Mouse (Mus musculus): ENCODE data around the gene Pex13. TPM values are rescaled to one million over a fixed set of nuclear protein-coding genes. Genes with fewer than 3 reads are reported as not detected.
"Not testable (repeated sequence)": the region's sequence is repeated elsewhere in the genome, so short reads cannot be mapped to it uniquely, and the experiment has no call there.

Gene Pex13
- polyA plus RNA-seq, 1 experiment from 2014 or later, result 48.2 TPM

DNA sequence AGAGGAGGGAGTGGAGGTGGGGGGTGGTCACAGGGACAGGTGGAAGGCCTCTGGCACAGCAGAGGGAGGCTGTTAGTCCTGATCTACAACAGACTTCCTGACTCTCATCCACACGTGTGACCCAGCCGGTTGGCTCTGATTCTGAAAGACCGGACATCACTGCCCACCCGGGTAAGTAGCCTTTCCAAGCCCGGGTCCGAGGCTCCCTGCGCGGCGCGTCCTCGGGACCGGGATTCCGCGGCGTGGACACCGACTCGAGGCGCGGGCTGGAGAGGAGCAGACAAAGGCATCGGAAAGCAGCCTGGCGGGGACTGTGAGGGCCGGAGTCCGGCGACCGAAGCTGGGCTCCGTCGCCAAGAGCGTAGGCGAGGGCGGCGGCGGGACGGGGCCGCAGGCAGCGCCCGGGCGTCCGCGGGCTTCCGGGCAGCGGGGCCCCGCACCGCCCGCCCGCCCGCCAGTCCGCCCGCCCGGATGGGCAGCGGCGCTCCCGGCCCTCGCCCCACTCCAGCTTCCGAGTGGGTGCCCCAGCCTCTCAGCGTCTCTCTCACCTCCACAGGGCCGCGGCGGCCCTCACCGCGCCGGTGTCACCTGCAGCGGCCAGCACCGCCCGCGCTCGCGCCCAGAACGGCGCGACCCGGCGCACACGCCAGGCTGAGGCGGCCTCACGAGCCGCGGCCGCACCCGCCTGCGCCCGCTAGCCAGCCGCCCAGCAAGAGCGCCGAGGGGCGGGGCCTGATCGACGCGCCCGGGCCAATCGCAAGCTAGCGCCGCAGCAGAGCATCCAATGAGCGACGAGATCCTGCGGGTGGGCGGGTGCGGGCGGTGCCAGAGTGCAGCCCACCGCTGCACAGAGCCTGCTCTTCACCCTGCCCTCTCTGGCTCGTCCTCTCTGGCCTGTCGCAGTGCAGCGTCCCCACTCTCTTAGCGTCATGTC lies 32.5 kb downstream of the Pex13 start, which contains the start of gene 0610010F05Rik:
Gene 0610010F05Rik (minus strand): TSS at position 695 of the 934 bp plus-strand sequence.
- WGBS, result under 1% methylated on average over 94 of the region's 103 CpGs
- H3K27me3 ChIP-seq, result no peaks in the 10 kb centered on the region
- H3K9ac ChIP-seq, result peak within 1 kb of the TSS; percentile 94
- H3K4me2 ChIP-seq (replicated peaks), result peak within 1 kb of the TSS; percentile 55
- peak; percentile 100 for ATAC-seq (ENCODE audit: low FRiP score)
- peak within 1 kb of the TSS; percentile 95 for H3K27ac ChIP-seq
- H3K36me3 ChIP-seq, result peaks cover 2% of the 10 kb centered on the region; the same call in 1 of the 2 replicates
- no peaks in the 10 kb centered on the region for H3K9me3 ChIP-seq (replicated peaks)
- peak within 1 kb of the TSS; percentile 87 for H3K4me3 ChIP-seq
- peaks cover 6% of the 10 kb centered on the region for H3K4me1 ChIP-seq

DNA sequence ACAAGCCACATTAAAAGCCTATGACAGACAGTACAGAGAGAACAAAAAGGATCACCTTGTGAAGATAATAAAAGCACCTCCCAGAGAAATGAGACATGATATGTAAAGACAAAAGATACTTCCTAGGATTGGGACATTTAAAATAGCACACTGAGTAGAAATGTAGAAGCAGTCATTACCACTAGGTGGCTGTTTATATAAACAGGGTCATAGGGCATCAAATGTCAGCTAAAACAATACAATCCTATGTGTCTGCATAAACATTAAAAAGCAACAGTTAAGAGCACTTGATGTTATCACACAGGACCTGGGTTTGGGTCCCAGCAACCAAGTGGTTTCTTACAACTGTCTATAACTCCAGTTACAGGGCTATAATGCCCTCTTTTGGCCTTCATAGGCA lies 35.1 kb downstream of the Pex13 start:
- no peak overlapping the region for H3K4me2 ChIP-seq (replicated peaks)
- H3K9me3 ChIP-seq (replicated peaks), result no peaks in the 10 kb centered on the region
- peaks cover 6% of the 10 kb centered on the region for H3K4me1 ChIP-seq
- no peak for ATAC-seq (ENCODE audit: low FRiP score)
- H3K36me3 ChIP-seq, result peaks cover 8% of the 10 kb centered on the region
- H3K27me3 ChIP-seq, result no peaks in the 10 kb centered on the region
- no peak overlapping the region for H3K27ac ChIP-seq
- no peak overlapping the region for H3K9ac ChIP-seq
- H3K4me3 ChIP-seq, result no peak overlapping the region

DNA sequence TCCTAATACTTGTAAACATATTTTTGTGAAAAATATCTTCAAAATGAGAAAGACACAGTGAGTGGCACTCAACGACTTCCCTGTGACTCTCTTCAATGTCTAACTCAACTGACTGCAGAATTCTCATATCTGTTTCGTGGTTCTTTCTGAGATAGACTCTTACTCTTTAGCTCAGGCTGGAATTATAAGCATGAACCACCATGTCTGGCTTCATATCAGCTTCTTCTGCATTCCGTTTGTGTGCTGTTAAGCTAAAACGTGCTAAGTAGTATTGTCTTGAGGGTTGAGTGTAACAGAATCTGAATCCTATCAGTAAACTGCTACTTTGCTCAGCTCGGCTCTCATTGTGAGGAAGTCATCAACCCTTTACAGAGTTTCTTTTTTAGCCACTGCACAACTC lies 46.8 kb downstream of the Pex13 start:
- no peak overlapping the region for H3K9ac ChIP-seq
- no peak overlapping the region for H3K4me2 ChIP-seq (replicated peaks)
- no peaks in the 10 kb centered on the region for H3K27me3 ChIP-seq
- ATAC-seq (ENCODE audit: low FRiP score), result no peak
- H3K27ac ChIP-seq, result no peak overlapping the region
- no peaks in the 10 kb centered on the region for H3K4me1 ChIP-seq
- no peaks in the 10 kb centered on the region for H3K9me3 ChIP-seq (replicated peaks)
- peaks cover 36% of the 10 kb centered on the region for H3K36me3 ChIP-seq
- 89% methylated on average over 5 of the region's 5 CpGs for WGBS
- no peak overlapping the region for H3K4me3 ChIP-seq

DNA sequence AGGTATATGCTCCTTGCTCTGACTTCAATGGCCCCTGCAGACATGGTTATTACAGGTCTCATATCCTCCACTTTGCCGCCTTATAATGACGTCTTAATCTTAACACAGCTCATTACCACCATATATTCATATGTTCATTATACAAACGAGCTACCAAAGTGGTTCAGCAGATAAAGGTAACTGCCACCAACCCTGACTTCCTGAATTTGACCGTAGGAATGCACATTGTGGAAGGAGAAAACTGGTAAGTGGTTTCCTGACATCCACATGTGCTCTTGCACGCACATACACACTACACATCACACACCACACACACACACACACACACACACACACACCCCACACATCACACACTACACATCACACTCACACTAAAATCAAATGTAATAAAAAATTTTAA lies 51.2 kb downstream of the Pex13 start:
- H3K4me1 ChIP-seq, result no peaks in the 10 kb centered on the region
- H3K9me3 ChIP-seq (replicated peaks), result no peaks in the 10 kb centered on the region
- H3K9ac ChIP-seq, result no peak overlapping the region
- no peaks in the 10 kb centered on the region for H3K27me3 ChIP-seq
- H3K36me3 ChIP-seq, result peaks cover 29% of the 10 kb centered on the region
- H3K4me2 ChIP-seq (replicated peaks), result no peak overlapping the region
- WGBS, result 90% methylated on average over 5 of the region's 5 CpGs
- H3K4me3 ChIP-seq, result no peak overlapping the region
- ATAC-seq (ENCODE audit: low FRiP score), result no peak
- no peak overlapping the region for H3K27ac ChIP-seq

DNA sequence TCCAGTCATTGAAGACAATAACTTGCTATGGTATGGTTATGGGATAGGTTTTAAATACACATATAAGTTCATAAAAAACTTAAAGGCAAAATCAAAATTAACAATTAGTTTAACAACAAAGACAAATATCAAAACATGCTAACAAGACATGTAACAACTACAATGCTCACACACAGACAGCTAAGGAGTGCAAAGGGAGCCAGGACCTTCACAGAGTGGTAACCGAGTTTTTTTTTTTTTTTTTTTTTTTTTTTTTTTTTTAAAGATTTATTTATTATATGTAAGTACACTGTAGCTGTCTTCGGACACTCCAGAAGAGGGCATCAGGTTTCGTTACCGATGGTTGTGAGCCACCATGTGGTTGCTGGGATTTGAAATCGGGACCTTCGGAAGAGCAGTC lies 58.5 kb downstream of the Pex13 start:
- H3K4me2 ChIP-seq (replicated peaks); H3K27me3 ChIP-seq; H3K4me1 ChIP-seq; H3K4me3 ChIP-seq; H3K9ac ChIP-seq; H3K9me3 ChIP-seq (replicated peaks); H3K27ac ChIP-seq; ATAC-seq (ENCODE audit: low FRiP score): not testable (repeated sequence)
- peaks cover 60% of the 10 kb centered on the region for H3K36me3 ChIP-seq
- 80% methylated on average over 6 of the region's 6 CpGs for WGBS

Other genes starting within 250 kb of the Pex13 start
- gene Ahsa2, start 167.9 kb downstream of the Pex13 start, polyA plus RNA-seq (2016; fragmentation: Nextera tagmentation; extraction: Ambion mirVana), result 143 and 149 TPM in 2 replicates
- not detected in 2 replicates for gene 1700093K21Rik, start 144.8 kb downstream of the Pex13 start, polyA plus RNA-seq (2016; fragmentation: Nextera tagmentation; extraction: Ambion mirVana)
- 90.0 and 95.1 TPM in 2 replicates for gene 0610010F05Rik, start 32.3 kb downstream of the Pex13 start, polyA plus RNA-seq (2016; fragmentation: Nextera tagmentation; extraction: Ambion mirVana)
- gene Pus10, start 285 bp downstream of the Pex13 start, polyA plus RNA-seq (2016; fragmentation: Nextera tagmentation; extraction: Ambion mirVana), result 20.9 and 22.2 TPM in 2 replicates
- 0.80 and 0.93 TPM in 2 replicates for gene Rel, start 105.0 kb upstream of the Pex13 start, polyA plus RNA-seq (2016; fragmentation: Nextera tagmentation; extraction: Ambion mirVana)
- 27.7 and 29.0 TPM in 2 replicates for gene Papolg, start 229.3 kb upstream of the Pex13 start, polyA plus RNA-seq (2016; fragmentation: Nextera tagmentation; extraction: Ambion mirVana)